Mouse (Mus musculus) stomach, embryonic 14.5 days (tissue): ENCODE measurements at regions not wholly inside any gene's neighbourhood (a gene's known extent, or its start where the extent isn't known, plus 50 kb on each side); places are given as distances from the start of the nearest gene placed in this dataset.
A peak's percentile ranks its signal among the peaks of the same experiment; 100 is the strongest.

Experiments used
- ATAC-seq: fragments of 200-750 bp; cut with Nextera tagmentation; 2 replicates; pipeline ENCODE4 v1.8.0; 2017; ENCODE audit warnings: low read depth, moderate TSS enrichment; ENCODE audit not compliant: insufficient number of reproducible peaks, insufficient read depth, low FRiP score
- H3K27ac ChIP-seq: fragments of 300-500 bp; sonication (generic); 2 replicates; pipeline ENCODE4 v1.5.1; 2014; ENCODE audit warnings: mild to moderate bottlenecking, low read length, moderate library complexity, mixed read lengths
- H3K27me3 ChIP-seq: fragments of 300-500 bp; sonication (generic); 2 replicates; pipeline ENCODE4 v1.6.1; 2014; ENCODE audit warnings: low read length, control low read depth, mixed read lengths; ENCODE audit not compliant: control insufficient read depth, insufficient read depth
- H3K36me3 ChIP-seq: fragments of 300-500 bp; sonication (generic); 2 replicates; pipeline ENCODE4 v1.6.1; 2014; ENCODE audit warnings: mild to moderate bottlenecking, control low read depth, low read length, moderate library complexity, mixed read lengths; ENCODE audit not compliant: control insufficient read depth, insufficient read depth
- H3K4me1 ChIP-seq: fragments of 300-500 bp; sonication (generic); 2 replicates; pipeline ENCODE4 v1.6.1; 2014; ENCODE audit warnings: low read length, control low read depth, mixed read lengths; ENCODE audit not compliant: control insufficient read depth, insufficient read depth
- H3K4me2 ChIP-seq: fragments of 300-500 bp; sonication (generic); replicated peaks from 2 replicates; pipeline ENCODE4 v1.6.1; 2014; ENCODE audit warnings: low read depth, low read length, control low read depth
- H3K4me3 ChIP-seq: fragments of 300-500 bp; sonication (generic); 2 replicates; pipeline ENCODE4 v1.5.1; 2014; ENCODE audit warnings: low read depth, low read length, control low read depth
- H3K9ac ChIP-seq: fragments of 300-500 bp; sonication (generic); replicated peaks from 2 replicates; pipeline ENCODE4 v1.6.1; 2014; ENCODE audit warnings: low read depth, mild to moderate bottlenecking, control low read depth, low read length, moderate library complexity, mixed read lengths
- H3K9me3 ChIP-seq: fragments of 300-500 bp; sonication (generic); 2 replicates; pipeline ENCODE4 v1.6.1; 2016; ENCODE audit warnings: low read depth, low read length, control low read depth; ENCODE audit not compliant: control insufficient read depth
- WGBS: fragments of 180-500 bp; shearing (Covaris S2); extraction: QIAGEN DNeasy Blood & Tissue Kit; methylation state at CpG from one replicate; pipeline ENCODE4 v1.1.7; 2014; 5-methylcytosine and 5-hydroxymethylcytosine counted together

DNA sequence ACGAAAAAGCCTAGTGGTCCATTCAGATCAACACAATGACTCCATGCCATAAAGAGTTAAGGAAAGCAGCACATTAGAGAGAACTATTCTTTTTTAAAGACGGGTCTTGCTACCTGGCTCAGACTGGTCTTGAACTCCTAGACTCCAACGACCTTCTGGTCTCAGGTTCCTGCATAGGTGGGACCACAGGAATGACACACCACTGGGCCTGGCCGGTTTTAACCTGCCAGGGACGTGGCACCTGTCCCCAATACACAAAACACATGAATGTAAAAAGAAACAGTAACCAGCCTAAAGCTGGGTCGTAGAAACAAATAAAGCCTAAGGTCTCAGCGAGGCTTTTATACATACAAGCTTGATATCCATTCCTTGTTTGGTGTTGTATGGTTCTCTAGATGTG is 67.9 kb downstream of the Hes1 start:
- no peak overlapping the region for H3K27ac ChIP-seq
- ATAC-seq, result no peak
- H3K9ac ChIP-seq, result no peak overlapping the region
- H3K4me3 ChIP-seq, result no peak overlapping the region
- 72% methylated on average over 7 of the region's 7 CpGs for WGBS
- H3K4me2 ChIP-seq, result no peak overlapping the region
- peaks cover 5% of the 10 kb centered on the region; the same call in 1 of the 2 replicates for H3K4me1 ChIP-seq
- H3K36me3 ChIP-seq, result no peaks in the 10 kb centered on the region
- H3K27me3 ChIP-seq, result no peaks in the 10 kb centered on the region
- no peaks in the 10 kb centered on the region for H3K9me3 ChIP-seq

- Histone ChIP-seq H3K4me3 (no peak overlapping the region), H3K9ac (no peak overlapping the region), H3K27ac (no peak overlapping the region; the same call in 1 of the 2 replicates), H3K4me1 (peaks cover 5% of the 10 kb centered on the region; the same call in 1 of the 2 replicates), H3K36me3 (no peaks in the 10 kb centered on the region), H3K9me3 (no peaks in the 10 kb centered on the region), H3K4me2 (no peak overlapping the region), H3K27me3 (no peaks in the 10 kb centered on the region)
- ATAC-seq, result no peak
- WGBS, result 48% methylated on average over 6 of the region's 6 CpGs
Measured at GRCm38 (mm10) chr16:30134642-30135165, 70.5 kb downstream of the Hes1 start.

- no peak overlapping the region for H3K9ac ChIP-seq
- H3K27ac ChIP-seq, result no peak overlapping the region
- no peaks in the 10 kb centered on the region for H3K36me3 ChIP-seq
- no peak overlapping the region for H3K4me3 ChIP-seq
- H3K27me3 ChIP-seq, result no peaks in the 10 kb centered on the region
- H3K4me1 ChIP-seq, result peaks cover 5% of the 10 kb centered on the region; the same call in 1 of the 2 replicates
- ATAC-seq, result no peak
- no peak overlapping the region for H3K4me2 ChIP-seq
- 85% methylated on average over 5 of the region's 5 CpGs for WGBS
- no peaks in the 10 kb centered on the region for H3K9me3 ChIP-seq
Measured at GRCm38 (mm10) chr16:30136849-30137248, 72.7 kb downstream of the Hes1 start.

DNA sequence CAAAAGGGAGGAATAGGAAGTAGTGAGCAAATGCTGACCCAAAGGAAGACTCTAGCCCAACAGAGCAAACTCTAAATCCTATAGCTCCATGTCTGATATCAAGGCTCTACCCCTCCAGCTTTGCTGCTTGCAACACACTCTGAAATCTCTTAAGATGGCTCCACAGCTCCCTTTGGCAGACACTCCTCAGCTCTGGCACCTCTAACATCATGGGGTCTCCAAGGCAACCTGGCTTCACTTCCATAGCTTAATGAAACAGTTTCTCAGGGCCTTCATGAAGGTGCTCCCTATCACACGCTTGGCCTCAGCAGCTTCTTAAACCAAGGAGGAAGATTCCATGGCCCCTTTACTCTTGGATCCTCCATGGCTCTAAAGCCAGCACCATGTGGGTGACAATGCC is 73.6 kb downstream of the Hes1 start:
- ATAC-seq, result no peak
- no peaks in the 10 kb centered on the region for H3K9me3 ChIP-seq
- H3K4me1 ChIP-seq, result peaks cover 3% of the 10 kb centered on the region; the same call in 1 of the 2 replicates
- H3K4me2 ChIP-seq, result no peak overlapping the region
- no peaks in the 10 kb centered on the region for H3K27me3 ChIP-seq
- H3K27ac ChIP-seq, result no peak overlapping the region
- H3K36me3 ChIP-seq, result no peaks in the 10 kb centered on the region
- WGBS, result 85% methylated on average over 1 of the region's 1 CpGs
- no peak overlapping the region for H3K4me3 ChIP-seq
- no peak overlapping the region for H3K9ac ChIP-seq

DNA sequence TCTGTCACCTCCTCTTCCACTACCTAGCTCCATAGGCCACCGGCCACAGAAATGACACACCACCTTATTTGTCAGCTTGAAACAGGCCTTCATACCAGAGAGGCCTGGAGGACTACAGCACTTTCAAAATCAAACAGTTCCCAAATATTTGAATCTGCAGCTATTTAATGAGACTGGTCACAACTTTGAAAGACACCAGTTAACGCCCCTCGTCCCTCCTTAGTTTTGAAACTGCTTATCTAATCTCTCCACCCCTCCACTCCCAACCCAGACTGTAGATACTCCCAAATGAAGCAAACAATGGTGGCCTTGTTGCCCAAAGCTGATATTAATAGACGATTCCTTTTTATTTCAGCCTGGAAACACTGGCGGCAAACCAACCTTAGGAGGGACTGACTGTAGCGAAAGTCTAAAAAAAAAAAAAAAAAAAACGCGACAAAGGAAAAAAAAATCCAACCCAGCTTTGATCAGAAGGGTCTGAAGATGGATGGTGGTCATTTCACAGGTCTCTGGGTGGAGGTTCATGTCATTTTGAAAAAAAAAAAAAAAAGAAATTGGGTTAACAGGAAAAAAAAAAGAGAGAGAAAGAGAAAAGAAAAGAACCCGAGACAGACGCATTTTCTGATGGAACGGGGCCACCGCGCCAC is 80.8 kb downstream of the Hes1 start:
- H3K27me3 ChIP-seq, result no peaks in the 10 kb centered on the region
- H3K4me2 ChIP-seq, result peak overlapping the region; percentile 35
- 0 out of 2 replicates have a peak, but pooled peaks have one; percentile 33 for ATAC-seq
- H3K4me3 ChIP-seq, result no peak overlapping the region
- peaks cover 4% of the 10 kb centered on the region; the same call in 1 of the 2 replicates for H3K9me3 ChIP-seq
- H3K4me1 ChIP-seq, result peaks cover 11% of the 10 kb centered on the region
- 16% methylated on average over 13 of the region's 13 CpGs for WGBS
- peak overlapping the region; percentile 67 for H3K27ac ChIP-seq
- no peak overlapping the region for H3K9ac ChIP-seq
- no peaks in the 10 kb centered on the region for H3K36me3 ChIP-seq

DNA sequence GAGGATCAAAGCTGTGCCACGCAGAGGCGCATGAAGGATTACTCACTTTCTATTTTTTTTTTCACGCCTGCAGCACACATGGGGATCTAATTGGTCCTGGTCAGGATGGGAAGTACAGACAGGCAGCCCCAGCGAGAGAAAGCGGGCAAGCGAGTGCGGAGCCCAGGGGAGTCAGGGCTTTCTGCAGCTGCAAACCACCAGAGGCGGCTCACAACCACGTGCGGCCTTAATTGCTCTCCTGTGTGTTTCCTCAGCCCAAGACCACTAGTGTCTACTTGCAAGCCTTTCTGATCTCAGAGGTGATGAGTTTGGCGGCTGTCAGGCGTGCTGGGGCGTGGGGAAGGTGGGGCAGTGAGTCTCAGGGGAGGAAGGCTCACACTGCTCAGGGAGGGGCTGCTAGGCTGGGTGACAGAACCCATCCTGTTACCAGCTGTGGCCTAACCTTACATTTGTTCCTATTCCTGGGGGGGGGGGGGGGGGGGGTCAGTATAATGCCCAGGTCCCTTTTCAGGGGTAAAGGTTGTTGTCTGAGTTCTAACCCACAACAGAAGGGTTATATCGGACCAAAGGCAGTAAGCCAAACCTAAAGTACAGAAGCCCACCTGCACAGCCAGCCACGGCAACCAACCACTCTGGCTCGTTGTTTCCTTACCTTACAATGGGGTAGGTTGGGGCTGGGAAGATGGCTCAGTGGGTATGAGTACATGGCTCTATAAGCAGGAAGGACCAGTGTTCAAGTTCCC is 81.5 kb downstream of the Hes1 start:
- no peak overlapping the region for H3K4me3 ChIP-seq
- WGBS, result 17% methylated on average over 16 of the region's 16 CpGs
- no peaks in the 10 kb centered on the region for H3K27me3 ChIP-seq
- H3K9ac ChIP-seq, result no peak overlapping the region
- peaks cover 11% of the 10 kb centered on the region for H3K4me1 ChIP-seq
- ATAC-seq, result no peak
- peak overlapping the region; percentile 35 for H3K4me2 ChIP-seq
- H3K27ac ChIP-seq, result peak overlapping the region; percentile 67
- H3K36me3 ChIP-seq, result no peaks in the 10 kb centered on the region
- peaks cover 4% of the 10 kb centered on the region; the same call in 1 of the 2 replicates for H3K9me3 ChIP-seq

- no peak overlapping the region for H3K9ac ChIP-seq
- H3K4me1 ChIP-seq, result peaks cover 11% of the 10 kb centered on the region
- H3K27me3 ChIP-seq, result no peaks in the 10 kb centered on the region
- no peak overlapping the region for H3K4me2 ChIP-seq
- H3K36me3 ChIP-seq, result no peaks in the 10 kb centered on the region
- no peak overlapping the region for H3K27ac ChIP-seq
- peaks cover 4% of the 10 kb centered on the region; the same call in 1 of the 2 replicates for H3K9me3 ChIP-seq
- no peak overlapping the region for H3K4me3 ChIP-seq
- ATAC-seq, result no peak
- 100% methylated on average over 1 of the region's 1 CpGs for WGBS
Measured at GRCm38 (mm10) chr16:30146208-30146525, 82.0 kb downstream of the Hes1 start.

DNA sequence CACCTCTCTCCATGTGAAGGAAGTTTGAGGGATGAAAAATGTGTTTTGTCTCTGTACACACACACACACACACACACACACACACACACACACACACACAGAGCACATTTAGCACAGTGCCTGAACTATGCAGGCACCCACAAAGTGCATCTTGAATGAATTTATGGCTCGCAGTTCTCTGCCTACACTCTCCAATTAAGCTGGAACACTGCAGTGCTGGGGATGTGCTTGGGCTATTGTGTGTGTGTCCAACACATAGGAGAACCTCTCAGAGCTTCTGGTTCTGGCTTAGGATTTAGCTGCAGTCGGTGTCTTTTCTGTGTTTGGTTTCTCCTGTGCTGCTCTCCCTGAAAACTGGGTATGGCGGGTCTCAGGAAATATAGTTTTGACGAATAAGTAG is 83.1 kb downstream of the Hes1 start:
- Histone ChIP-seq H3K9ac (no peak overlapping the region), H3K4me2 (no peak overlapping the region), H3K27ac (no peak overlapping the region), H3K4me3 (no peak overlapping the region), H3K9me3 (peaks cover 4% of the 10 kb centered on the region; the same call in 1 of the 2 replicates), H3K4me1 (peaks cover 11% of the 10 kb centered on the region), H3K27me3 (no peaks in the 10 kb centered on the region), H3K36me3 (no peaks in the 10 kb centered on the region)
- WGBS, result 90% methylated on average over 4 of the region's 4 CpGs
- ATAC-seq, result no peak
